Mouse (Mus musculus): ENCODE data around the gene Stx1b. TPM values are rescaled to one million over a fixed set of nuclear protein-coding genes. Genes with fewer than 3 reads are reported as not detected.

Gene Stx1b
- total RNA-seq, 2 experiments from 2014 or later = 0.30 to 0.72 TPM

Other genes with a start within 250 kb of the Stx1b start
- gene Ccdc189, start 236.0 kb downstream of the Stx1b start, total RNA-seq (2021) = 10 to 100 TPM; 12.6 to 15.4 TPM
- gene Rnf40, start 235.8 kb downstream of the Stx1b start, total RNA-seq (2021) = 10 to 100 TPM; 41.0 to 42.8 TPM
- 10 to 100 TPM; 16.5 TPM for gene Zfp629, start 208.8 kb downstream of the Stx1b start, total RNA-seq (2021)
- 10 to 100 TPM; 34.1 to 35.4 TPM for gene Bcl7c, start 115.6 kb downstream of the Stx1b start, total RNA-seq (2021)
- gene Ctf1, start 111.8 kb downstream of the Stx1b start, total RNA-seq (2021) = 1 to 10 TPM; 8.8 to 9.7 TPM
- not detected for gene Ctf2, start 92.4 kb downstream of the Stx1b start, total RNA-seq (2021)
- 1 to 10 TPM; 3.3 to 4.0 TPM for gene Fbxl19, start 80.0 kb downstream of the Stx1b start, total RNA-seq (2021)
- 10 to 100 TPM; 20.5 to 26.4 TPM for gene Orai3, start 54.7 kb downstream of the Stx1b start, total RNA-seq (2021)
- gene Setd1a, start 47.9 kb downstream of the Stx1b start, total RNA-seq (2021) = 10 to 100 TPM; 15.8 to 19.5 TPM
- gene Gm49388, start 38.9 kb downstream of the Stx1b start, total RNA-seq (2021) = 1 to 10 TPM; 2.5 to 2.6 TPM
- 10 to 100 TPM; 10.8 to 13.9 TPM for gene Hsd3b7, start 23.9 kb downstream of the Stx1b start, total RNA-seq (2021)
- gene Stx4a, start 255 bp downstream of the Stx1b start, total RNA-seq (2021) = 10 to 100 TPM; 66.5 to 67.0 TPM
- gene Zfp646, start 51.7 kb upstream of the Stx1b start, total RNA-seq (2021) = 10 to 100 TPM; 16.7 to 17.9 TPM
- gene Zfp668, start 52.3 kb upstream of the Stx1b start, total RNA-seq (2021) = 1 to 10 TPM; 3.4 to 4.1 TPM
- 1 to 10 TPM in 1 of 2 experiments, under 1 TPM in 1; 0.52 to 1.3 TPM for gene Prss53, start 66.4 kb upstream of the Stx1b start, total RNA-seq (2021)
- under 1 TPM in 1 of 2 experiments, not detected in 1; 0.27 TPM for gene Gm21974, start 70.9 kb upstream of the Stx1b start, total RNA-seq (2021)
- 10 to 100 TPM; 19.3 to 20.8 TPM for gene Vkorc1, start 71.1 kb upstream of the Stx1b start, total RNA-seq (2021)
- 100 to 1,000 TPM; 119 to 128 TPM for gene Bckdk, start 79.5 kb upstream of the Stx1b start, total RNA-seq (2021)
- gene Kat8, start 88.0 kb upstream of the Stx1b start, total RNA-seq (2021) = 10 to 100 TPM; 14.1 to 14.6 TPM
- under 1 TPM in 1 of 2 experiments, not detected in 1; 0.26 TPM for gene Prss8, start 105.6 kb upstream of the Stx1b start, total RNA-seq (2021)
- gene Prss36, start 122.2 kb upstream of the Stx1b start, total RNA-seq (2021) = 1 to 10 TPM; 8.5 to 9.3 TPM
- 100 to 1,000 TPM; 108 to 156 TPM for gene Fus, start 142.9 kb upstream of the Stx1b start, total RNA-seq (2021)
- 10 to 100 TPM in 1 of 2 experiments, 1 to 10 TPM in 1; 9.0 to 10.5 TPM for gene Pycard, start 169.3 kb upstream of the Stx1b start, total RNA-seq (2021)
- 100 to 1,000 TPM; 279 to 317 TPM for gene Trim72, start 179.4 kb upstream of the Stx1b start, total RNA-seq (2021)
- gene Itgam, start 238.1 kb upstream of the Stx1b start, total RNA-seq (2021) = 1 to 10 TPM; 5.4 to 6.0 TPM
- gene Gm49368, start 238.1 kb upstream of the Stx1b start, total RNA-seq (2021) = not detected

All from heart, adult 18-20 months (tissue).